Mouse (Mus musculus) kidney, embryonic 14.5 days (tissue): ENCODE data around the gene Als2. TPM values are rescaled to one million over a fixed set of nuclear protein-coding genes. Genes with fewer than 3 reads are reported as not detected.
A peak's percentile ranks its signal among the peaks of the same experiment; 100 is the strongest.

Experiments
- ATAC-seq: fragments of 200-750 bp; cut with Nextera tagmentation; 2 replicates; pipeline ENCODE4 v1.8.0; 2017; ENCODE audit warnings: moderate number of reproducible peaks, mild to moderate bottlenecking, moderate TSS enrichment, moderate library complexity; ENCODE audit not compliant: low FRiP score, low TSS enrichment
- H3K27ac ChIP-seq: fragments of 300-500 bp; sonication (generic); 2 replicates; pipeline ENCODE4 v1.5.1; 2014; ENCODE audit warnings: low read depth, mild to moderate bottlenecking, low read length, moderate library complexity, mixed read lengths
- H3K27me3 ChIP-seq: fragments of 300-500 bp; sonication (generic); 2 replicates; pipeline ENCODE4 v1.6.1; 2014; ENCODE audit warnings: mild to moderate bottlenecking, low read length; ENCODE audit not compliant: control insufficient read depth, insufficient read depth
- H3K36me3 ChIP-seq: fragments of 300-500 bp; sonication (generic); 2 replicates; pipeline ENCODE4 v1.6.1; 2014; ENCODE audit warnings: low read length, mixed read lengths; ENCODE audit not compliant: control insufficient read depth, insufficient read depth
- H3K4me1 ChIP-seq: fragments of 300-500 bp; sonication (generic); 2 replicates; pipeline ENCODE4 v1.6.1; 2014; ENCODE audit warnings: low read length, mixed read lengths; ENCODE audit not compliant: control insufficient read depth, insufficient read depth
- H3K4me2 ChIP-seq: fragments of 300-500 bp; sonication (generic); replicated peaks from 2 replicates; pipeline ENCODE4 v1.6.1; 2014; ENCODE audit warnings: low read depth, mild to moderate bottlenecking, low read length
- H3K4me3 ChIP-seq: fragments of 300-500 bp; sonication (generic); 2 replicates; pipeline ENCODE4 v1.5.1; 2014; ENCODE audit warnings: mild to moderate bottlenecking, low read length
- H3K9ac ChIP-seq: fragments of 300-500 bp; sonication (generic); 2 replicates; pipeline ENCODE4 v1.6.1; 2014; ENCODE audit warnings: low read depth, mild to moderate bottlenecking, low read length, moderate library complexity
- H3K9me3 ChIP-seq: fragments of 300-500 bp; sonication (generic); 2 replicates; pipeline ENCODE4 v1.6.1; 2016; ENCODE audit warnings: low read length; ENCODE audit not compliant: control insufficient read depth
- WGBS: fragments of 180-500 bp; shearing (Covaris S2); extraction: QIAGEN DNeasy Blood & Tissue Kit; methylation state at CpG from one replicate; pipeline ENCODE4 v1.1.7; 2014; 5-methylcytosine and 5-hydroxymethylcytosine counted together
- polyA plus RNA-seq: library from polyadenylated mRNA; unstranded; fragments of >200 nt; fragmentation: Nextera tagmentation; extraction: Ambion mirVana; gene quantifications from 2 replicates; pipeline ENCODE4 v1.2.1, GENCODE M21; 2014

Als2 gene
- polyA plus RNA-seq = 6.1 and 13.7 TPM in 2 replicates

- peak within 1 kb of the TSS; percentile 37; the same call in 1 of the 2 replicates for H3K27ac ChIP-seq
- H3K27me3 ChIP-seq = no peaks in the 10 kb centered on the region
- peak within 1 kb of the TSS; percentile 85 for H3K4me2 ChIP-seq
- peak within 1 kb of the TSS; percentile 78 for H3K9ac ChIP-seq
- no peaks in the 10 kb centered on the region for H3K9me3 ChIP-seq
- WGBS = under 1% methylated on average over 57 of the region's 58 CpGs
- no peaks in the 10 kb centered on the region for H3K36me3 ChIP-seq
- 0 out of 2 replicates have a peak, but pooled peaks cover 3% of the 10 kb centered on the region for H3K4me1 ChIP-seq
- ATAC-seq = peak; percentile 98
- peak within 1 kb of the TSS; percentile 87 for H3K4me3 ChIP-seq
Measured at GRCm38 (mm10) chr1:59236856-59237441, at the start of gene Als2. Gene Als2 (minus strand): TSS chr1:59237231.

GRCm38 (mm10) chr1:59286316-59286850 lies 49.4 kb upstream of the Als2 start:
- H3K9ac ChIP-seq = no peak overlapping the region
- 76% methylated on average over 13 of the region's 13 CpGs for WGBS

GRCm38 (mm10) chr1:59285880-59286279 lies 48.8 kb upstream of the Als2 start:
- ATAC-seq = no peak
- Histone ChIP-seq H3K9ac (no peak overlapping the region), H3K4me2 (no peak overlapping the region), H3K9me3 (no peaks in the 10 kb centered on the region), H3K4me1 (no peaks in the 10 kb centered on the region), H3K27me3 (no peaks in the 10 kb centered on the region), H3K36me3 (no peaks in the 10 kb centered on the region), H3K4me3 (no peak overlapping the region), H3K27ac (no peak overlapping the region)
- 82% methylated on average over 5 of the region's 5 CpGs for WGBS

More at GRCm38 (mm10) chr1:59286316-59286850, 49.4 kb upstream of the Als2 start:
- Histone ChIP-seq H3K27me3 (no peaks in the 10 kb centered on the region), H3K4me2 (no peak overlapping the region), H3K4me1 (no peaks in the 10 kb centered on the region), H3K36me3 (no peaks in the 10 kb centered on the region), H3K4me3 (no peak overlapping the region), H3K9me3 (no peaks in the 10 kb centered on the region), H3K27ac (no peak overlapping the region)
- no peak for ATAC-seq

- Histone ChIP-seq H3K4me1 (no peaks in the 10 kb centered on the region), H3K9ac (no peak overlapping the region), H3K27ac (no peak overlapping the region), H3K36me3 (no peaks in the 10 kb centered on the region), H3K9me3 (no peaks in the 10 kb centered on the region), H3K27me3 (no peaks in the 10 kb centered on the region), H3K4me2 (no peak overlapping the region), H3K4me3 (no peak overlapping the region)
- ATAC-seq = no peak
- 58% methylated on average over 3 of the region's 3 CpGs for WGBS
Measured at GRCm38 (mm10) chr1:59272189-59272588, 35.2 kb upstream of the Als2 start.

GRCm38 (mm10) chr1:59269951-59270689 lies 33.1 kb upstream of the Als2 start:
- no peak for ATAC-seq
- no peak overlapping the region for H3K4me3 ChIP-seq
- no peak overlapping the region for H3K4me2 ChIP-seq

GRCm38 (mm10) chr1:59269466-59269865 lies 32.4 kb upstream of the Als2 start:
- Histone ChIP-seq H3K36me3 (no peaks in the 10 kb centered on the region), H3K4me3 (no peak overlapping the region), H3K9me3 (no peaks in the 10 kb centered on the region), H3K27me3 (no peaks in the 10 kb centered on the region), H3K4me2 (no peak overlapping the region), H3K4me1 (no peaks in the 10 kb centered on the region), H3K27ac (no peak overlapping the region), H3K9ac (no peak overlapping the region)
- WGBS = 86% methylated on average over 6 of the region's 6 CpGs
- ATAC-seq = no peak

More at GRCm38 (mm10) chr1:59269951-59270689, 33.1 kb upstream of the Als2 start:
- Histone ChIP-seq H3K9ac (no peak overlapping the region), H3K36me3 (no peaks in the 10 kb centered on the region), H3K27ac (peak overlapping the region; percentile 43; the same call in 1 of the 2 replicates), H3K4me1 (no peaks in the 10 kb centered on the region), H3K27me3 (no peaks in the 10 kb centered on the region), H3K9me3 (no peaks in the 10 kb centered on the region)
- WGBS = 51% methylated on average over 20 of the region's 20 CpGs

- no peaks in the 10 kb centered on the region for H3K4me1 ChIP-seq
- ATAC-seq = no peak
Measured at GRCm38 (mm10) chr1:59268931-59269330, 31.9 kb upstream of the Als2 start.

GRCm38 (mm10) chr1:59257736-59258135 lies 20.7 kb upstream of the Als2 start:
- WGBS = 27% methylated on average over 3 of the region's 3 CpGs
- Histone ChIP-seq H3K4me1 (peaks cover 16% of the 10 kb centered on the region), H3K27ac (no peak overlapping the region), H3K9ac (no peak overlapping the region), H3K27me3 (no peaks in the 10 kb centered on the region), H3K36me3 (no peaks in the 10 kb centered on the region), H3K4me2 (no peak overlapping the region), H3K4me3 (no peak overlapping the region), H3K9me3 (no peaks in the 10 kb centered on the region)
- no peak for ATAC-seq

More at GRCm38 (mm10) chr1:59268931-59269330, 31.9 kb upstream of the Als2 start:
- no peaks in the 10 kb centered on the region for H3K36me3 ChIP-seq
- WGBS = 59% methylated on average over 8 of the region's 8 CpGs
- H3K9ac ChIP-seq = no peak overlapping the region
- H3K4me3 ChIP-seq = no peak overlapping the region
- no peak overlapping the region for H3K4me2 ChIP-seq
- H3K27me3 ChIP-seq = no peaks in the 10 kb centered on the region
- no peak overlapping the region for H3K27ac ChIP-seq
- no peaks in the 10 kb centered on the region for H3K9me3 ChIP-seq

- H3K4me3 ChIP-seq = no peak within 1 kb of the TSS
- peak within 1 kb of the TSS; percentile 33 for H3K4me2 ChIP-seq
- no peak within 1 kb of the TSS for H3K9ac ChIP-seq
- H3K27ac ChIP-seq = 0 out of 2 replicates have a peak within 1 kb of the TSS, but pooled peaks have one; percentile 51
- ATAC-seq = peak; percentile 61; the same call in 1 of the 2 replicates
- 7% methylated on average over 13 of the region's 13 CpGs for WGBS
- peaks cover 16% of the 10 kb centered on the region for H3K4me1 ChIP-seq
- no peaks in the 10 kb centered on the region for H3K9me3 ChIP-seq
- no peaks in the 10 kb centered on the region for H3K36me3 ChIP-seq
- no peaks in the 10 kb centered on the region for H3K27me3 ChIP-seq
Measured at GRCm38 (mm10) chr1:59256751-59257231, 19.8 kb upstream of the Als2 start, which contains the start of gene Cdk15. Gene Cdk15 (plus strand): TSS chr1:59256906.
